Mouse (Mus musculus) liver, embryonic 11.5 days (tissue): ENCODE measurements around the gene Prrc2b. TPM values are rescaled to one million over a fixed set of nuclear protein-coding genes. Genes with fewer than 3 reads are reported as not detected.

Experiments
- ATAC-seq: fragments of 200-750 bp; cut with Nextera tagmentation; replicated peaks from 2 replicates; pipeline ENCODE4 v1.8.0; 2017; ENCODE audit warnings: moderate number of reproducible peaks, mild to moderate bottlenecking, moderate TSS enrichment, moderate library complexity; ENCODE audit not compliant: low FRiP score
- DNase-seq: peaks from one replicate; pipeline ENCODE4 v3.0.0-alpha.2; 2017; ENCODE audit warnings: low spot score
- H3K27ac ChIP-seq: fragments of 300-500 bp; sonication (generic); 2 replicates; pipeline ENCODE4 v1.5.1; 2014; ENCODE audit warnings: mild to moderate bottlenecking, low read depth, low read length, control low read depth
- H3K27me3 ChIP-seq: fragments of 300-500 bp; sonication (generic); replicated peaks from 2 replicates; pipeline ENCODE4 v1.6.1; 2014; ENCODE audit warnings: low read length, mixed read lengths; ENCODE audit not compliant: control insufficient read depth, insufficient read depth
- H3K36me3 ChIP-seq: fragments of 300-500 bp; sonication (generic); 2 replicates; pipeline ENCODE4 v1.6.1; 2014; ENCODE audit warnings: mild to moderate bottlenecking, low read length, moderate library complexity, mixed read lengths; ENCODE audit not compliant: control insufficient read depth, insufficient read depth
- H3K4me1 ChIP-seq: fragments of 300-500 bp; sonication (generic); replicated peaks from 2 replicates; pipeline ENCODE4 v1.6.1; 2014; ENCODE audit warnings: low read length, mixed read lengths; ENCODE audit not compliant: control insufficient read depth, insufficient read depth
- H3K4me2 ChIP-seq: fragments of 300-500 bp; sonication (generic); 2 replicates; pipeline ENCODE4 v1.6.1; 2014; ENCODE audit warnings: mild to moderate bottlenecking, control low read depth, moderate library complexity
- H3K4me3 ChIP-seq: fragments of 300-500 bp; sonication (generic); 2 replicates; pipeline ENCODE4 v1.5.1; 2014; ENCODE audit warnings: low read depth, low read length, control low read depth
- H3K9ac ChIP-seq: fragments of 300-500 bp; sonication (generic); 2 replicates; pipeline ENCODE4 v1.6.1; 2014; ENCODE audit warnings: low read depth, low read length, control low read depth
- H3K9me3 ChIP-seq: fragments of 300-500 bp; sonication (generic); 2 replicates; pipeline ENCODE4 v1.6.1; 2016; ENCODE audit warnings: low read length, inconsistent platforms, mixed read lengths; ENCODE audit not compliant: control insufficient read depth
- WGBS: fragments of 180-500 bp; shearing (Covaris S2); extraction: QIAGEN DNeasy Blood & Tissue Kit; methylation state at CpG from one replicate; pipeline ENCODE4 v1.1.7; 2014; 5-methylcytosine and 5-hydroxymethylcytosine counted together
- polyA plus RNA-seq: library from polyadenylated mRNA; unstranded; fragments of >200 nt; fragmentation: Nextera tagmentation; extraction: Ambion mirVana; gene quantifications from 2 replicates; pipeline ENCODE4 v1.2.1, GENCODE M21; 2014

The Prrc2b gene
- polyA plus RNA-seq, 1 experiment from 2014 or later: 48.1 TPM

- WGBS: 44% methylated on average over 4 of the region's 4 CpGs
- peak overlapping the region; percentile 98 for H3K4me2 ChIP-seq
- peak overlapping the region; percentile 99 for H3K27ac ChIP-seq
- no peaks in the 10 kb centered on the region for H3K27me3 ChIP-seq
- H3K9ac ChIP-seq: peak overlapping the region; percentile 99
- peaks cover 62% of the 10 kb centered on the region for H3K4me1 ChIP-seq
- peak overlapping the region; percentile 96 for H3K4me3 ChIP-seq
- no peak for ATAC-seq
- H3K36me3 ChIP-seq: no peaks in the 10 kb centered on the region
- H3K9me3 ChIP-seq: no peaks in the 10 kb centered on the region
- DNase-seq: no peak
These were observed 2.9 kb downstream of the Prrc2b start for GRCm38 (mm10) chr2:32153791-32154119.

- Histone ChIP-seq H3K4me1 (peaks cover 68% of the 10 kb centered on the region), H3K4me3 (peak overlapping the region; percentile 96), H3K36me3 (no peaks in the 10 kb centered on the region), H3K9me3 (no peaks in the 10 kb centered on the region), H3K4me2 (peak overlapping the region; percentile 98), H3K27ac (peak overlapping the region; percentile 99), H3K9ac (peak overlapping the region; percentile 99; the same call in 1 of the 2 replicates), H3K27me3 (no peaks in the 10 kb centered on the region)
- no peak for ATAC-seq
- 21% methylated on average over 9 of the region's 9 CpGs for WGBS
- no peak for DNase-seq
These were observed 3.6 kb downstream of the Prrc2b start for GRCm38 (mm10) chr2:32154334-32154997.

GRCm38 (mm10) chr2:32154998-32155541 is 4.2 kb downstream of the Prrc2b start:
- Histone ChIP-seq H3K4me3 (peak overlapping the region; percentile 96; the same call in 1 of the 2 replicates), H3K9me3 (no peaks in the 10 kb centered on the region), H3K9ac (peak overlapping the region; percentile 52; the same call in 1 of the 2 replicates), H3K4me2 (peak overlapping the region; percentile 98), H3K4me1 (peaks cover 72% of the 10 kb centered on the region), H3K36me3 (no peaks in the 10 kb centered on the region), H3K27me3 (no peaks in the 10 kb centered on the region), H3K27ac (peak overlapping the region; percentile 99)
- WGBS: 39% methylated on average over 7 of the region's 7 CpGs
- ATAC-seq: no peak
- DNase-seq: no peak

GRCm38 (mm10) chr2:32155614-32156013 is 4.7 kb downstream of the Prrc2b start:
- Histone ChIP-seq H3K27me3 (no peaks in the 10 kb centered on the region), H3K9ac (peak overlapping the region; percentile 2; the same call in 1 of the 2 replicates), H3K4me2 (peak overlapping the region; percentile 98), H3K9me3 (no peaks in the 10 kb centered on the region), H3K4me1 (peaks cover 72% of the 10 kb centered on the region), H3K4me3 (no peak overlapping the region), H3K36me3 (no peaks in the 10 kb centered on the region), H3K27ac (peak overlapping the region; percentile 99; the same call in 1 of the 2 replicates)
- DNase-seq: no peak
- no peak for ATAC-seq
- WGBS: 49% methylated on average over 6 of the region's 6 CpGs

- ATAC-seq: no peak
- WGBS: 72% methylated on average over 10 of the region's 10 CpGs
These were observed 5.8 kb downstream of the Prrc2b start for GRCm38 (mm10) chr2:32156645-32157044.

GRCm38 (mm10) chr2:32157328-32157727 is 6.4 kb downstream of the Prrc2b start:
- no peaks in the 10 kb centered on the region for H3K36me3 ChIP-seq
- H3K4me1 ChIP-seq: peaks cover 77% of the 10 kb centered on the region
- no peak overlapping the region for H3K9ac ChIP-seq
- H3K4me3 ChIP-seq: no peak overlapping the region
- no peaks in the 10 kb centered on the region for H3K9me3 ChIP-seq
- 61% methylated on average over 4 of the region's 4 CpGs for WGBS
- no peaks in the 10 kb centered on the region for H3K27me3 ChIP-seq
- no peak overlapping the region for H3K4me2 ChIP-seq
- DNase-seq: no peak
- ATAC-seq: no peak
- 0 out of 2 replicates have a peak overlapping the region, but pooled peaks have one; percentile 10 for H3K27ac ChIP-seq

More at GRCm38 (mm10) chr2:32156645-32157044, 5.8 kb downstream of the Prrc2b start:
- H3K4me3 ChIP-seq: no peak overlapping the region
- H3K27ac ChIP-seq: no peak overlapping the region
- no peaks in the 10 kb centered on the region for H3K36me3 ChIP-seq
- no peaks in the 10 kb centered on the region for H3K9me3 ChIP-seq
- no peak overlapping the region for H3K9ac ChIP-seq
- H3K4me1 ChIP-seq: peaks cover 73% of the 10 kb centered on the region
- DNase-seq: no peak
- H3K27me3 ChIP-seq: no peaks in the 10 kb centered on the region
- H3K4me2 ChIP-seq: no peak overlapping the region

- no peak for DNase-seq
- ATAC-seq: no peak
These were observed 7.8 kb downstream of the Prrc2b start for GRCm38 (mm10) chr2:32158616-32159239.

GRCm38 (mm10) chr2:32160525-32160924 is 9.6 kb downstream of the Prrc2b start:
- no peak overlapping the region for H3K4me2 ChIP-seq
- H3K9ac ChIP-seq: no peak overlapping the region
- no peaks in the 10 kb centered on the region for H3K27me3 ChIP-seq
- H3K4me3 ChIP-seq: no peak overlapping the region
- H3K9me3 ChIP-seq: no peaks in the 10 kb centered on the region
- H3K4me1 ChIP-seq: peaks cover 75% of the 10 kb centered on the region
- no peak for ATAC-seq
- WGBS: 88% methylated on average over 3 of the region's 3 CpGs
- DNase-seq: no peak
- H3K36me3 ChIP-seq: no peaks in the 10 kb centered on the region
- H3K27ac ChIP-seq: no peak overlapping the region

More at GRCm38 (mm10) chr2:32158616-32159239, 7.8 kb downstream of the Prrc2b start:
- no peaks in the 10 kb centered on the region for H3K9me3 ChIP-seq
- no peaks in the 10 kb centered on the region for H3K36me3 ChIP-seq
- no peak overlapping the region for H3K4me2 ChIP-seq
- no peak overlapping the region; the same call in 1 of the 2 replicates for H3K27ac ChIP-seq
- no peak overlapping the region for H3K9ac ChIP-seq
- WGBS: 78% methylated on average over 12 of the region's 12 CpGs
- H3K4me1 ChIP-seq: peaks cover 75% of the 10 kb centered on the region
- no peak overlapping the region for H3K4me3 ChIP-seq
- no peaks in the 10 kb centered on the region for H3K27me3 ChIP-seq
